Mouse (Mus musculus): ENCODE results near the gene Prr15l.

GRCm38 (mm10) chr11:96982355-96982754 lies 54.5 kb downstream of the Prr15l start:
- peak; percentile 97 for TF ChIP-seq CTCF (IDR thresholded peaks at IDR 0.05)
- TF ChIP-seq EP300 (IDR thresholded peaks at IDR 0.05), result no peak
